Mouse (Mus musculus): ENCODE data around the gene Prkn. TPM values are rescaled to one million over a fixed set of nuclear protein-coding genes. Genes with fewer than 3 reads are reported as not detected.

Gene Prkn
- total and polyA plus RNA-seq, 3 experiments, result 0.39 to 0.50 TPM; not detected in 1

DNA sequence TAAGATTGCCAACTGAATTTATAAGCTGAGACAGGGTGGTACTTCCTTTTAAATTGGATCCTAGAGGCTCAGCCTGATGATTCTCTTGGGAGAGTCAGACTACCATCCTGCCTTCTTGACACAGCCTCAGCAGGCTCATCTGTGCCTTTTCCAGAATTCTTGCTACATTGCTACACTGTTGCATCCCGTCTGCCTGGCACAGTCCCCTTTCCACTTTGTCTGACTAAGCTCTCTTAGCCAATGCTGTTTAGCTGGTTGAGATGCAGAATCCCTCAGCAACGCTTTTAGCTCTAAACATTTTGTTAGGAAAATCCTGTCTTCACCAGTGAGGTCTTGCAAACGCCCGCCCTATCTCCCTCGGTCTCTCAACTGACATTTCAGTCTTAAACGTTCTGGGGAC lies 1115.1 kb downstream of the Prkn start:
- Histone ChIP-seq H3K4me3 (ENCODE audit: control insufficient read depth in 1 of 2, insufficient read depth in 1 of 2, low read depth in 2 of 2, low read length in 2 of 2) (no peak overlapping the region), H3K9ac (ENCODE audit: control insufficient read depth, low read depth, low read length, poor library complexity, severe bottlenecking) (no peak overlapping the region), H3K79me2 (ENCODE audit: control insufficient read depth, insufficient read depth, low read length, poor library complexity) (no peaks in the 10 kb centered on the region), H3K27ac (ENCODE audit: control insufficient read depth, low read depth, low read length) (no peak overlapping the region), H3K27me3 (ENCODE audit: control insufficient read depth in 1 of 2, insufficient read depth in 2 of 2, low read length in 2 of 2) (no peaks in the 10 kb centered on the region), H3K9me3 (replicated peaks; ENCODE audit: insufficient read depth, low read length) (no peaks in the 10 kb centered on the region), H3K36me3 (ENCODE audit: control insufficient read depth in 1 of 2, insufficient read depth in 2 of 2, low read length in 2 of 2) (no peaks in the 10 kb centered on the region), H3K4me1 (ENCODE audit: control insufficient read depth in 1 of 2, insufficient read depth in 2 of 2, low read length in 2 of 2) (no peaks in the 10 kb centered on the region)
- no peak for DNase-seq (ENCODE audit: low read depth, low spot score)
- TF ChIP-seq E2F4 (IDR thresholded peaks at IDR 0.05; ENCODE audit: borderline replicate concordance, low read depth, low read length) (no peak), MXI1 (IDR thresholded peaks at IDR 0.05; ENCODE audit: low read depth, low read length) (no peak), JUND (IDR thresholded peaks at IDR 0.05; ENCODE audit: low read depth, low read length) (no peak), ELF1 (IDR thresholded peaks at IDR 0.05; ENCODE audit: low read depth, low read length) (no peak), CHD1 (IDR thresholded peaks at IDR 0.05; ENCODE audit: low read depth, low read length) (no peak), NRF1 (IDR thresholded peaks at IDR 0.05; ENCODE audit: insufficient read depth, low read depth, low read length, poor library complexity, severe bottlenecking) (no peak), SMC3 (IDR thresholded peaks at IDR 0.05; ENCODE audit: low read depth, low read length) (no peak), TBP (IDR thresholded peaks at IDR 0.05; ENCODE audit: low read depth, low read length) (no peak), UBTF (IDR thresholded peaks at IDR 0.05; ENCODE audit: borderline replicate concordance, insufficient read depth, low read depth, low read length) (no peak), MAX (IDR thresholded peaks at IDR 0.05; ENCODE audit: low read length) (no peak), MYC (IDR thresholded peaks at IDR 0.05; ENCODE audit: low read depth, low read length) (no peak), MAZ (IDR thresholded peaks at IDR 0.05; ENCODE audit: low read depth, low read length) (no peak), NELFE (IDR thresholded peaks at IDR 0.05; ENCODE audit: low read depth, low read length) (no peak), MYB (IDR thresholded peaks at IDR 0.05; ENCODE audit: low read depth, low read length) (no peak), USF2 (IDR thresholded peaks at IDR 0.05; ENCODE audit: borderline replicate concordance in 1 of 2, insufficient read depth in 1 of 2, low read depth in 1 of 2, low read length in 2 of 2) (no peak), CHD2 (IDR thresholded peaks at IDR 0.05; ENCODE audit: low read length) (no peak), EP300 (IDR thresholded peaks at IDR 0.05; ENCODE audit: low read depth in 1 of 2, low read length in 2 of 2) (no peak), MEF2A (IDR thresholded peaks at IDR 0.05; ENCODE audit: extremely low read depth, insufficient replicate concordance, low read depth, low read length, poor library complexity, severe bottlenecking) (no peak), MAFK (IDR thresholded peaks at IDR 0.05; ENCODE audit: borderline replicate concordance, low read depth, low read length) (no peak), KAT2A (conservative IDR thresholded peaks at IDR 0.05; ENCODE audit: low read depth, low read length) (no peak)

GRCm38 (mm10) chr17:11960492-11960891 lies 1120.3 kb downstream of the Prkn start:
- TF ChIP-seq POLR2AphosphoS2 (IDR thresholded peaks at IDR 0.05; ENCODE audit: low read length) (no peak), E2F4 (IDR thresholded peaks at IDR 0.05; ENCODE audit: borderline replicate concordance, low read depth, low read length) (no peak), KAT2A (conservative IDR thresholded peaks at IDR 0.05; ENCODE audit: low read depth, low read length) (no peak), MYC (IDR thresholded peaks at IDR 0.05; ENCODE audit: low read depth, low read length) (no peak), ZC3H11A (IDR thresholded peaks at IDR 0.05; ENCODE audit: low read depth, low read length) (no peak), SIN3A (IDR thresholded peaks at IDR 0.05; ENCODE audit: low read length) (no peak), TBP (IDR thresholded peaks at IDR 0.05; ENCODE audit: low read depth, low read length) (no peak), SMC3 (IDR thresholded peaks at IDR 0.05; ENCODE audit: low read depth, low read length) (no peak), EP300 (IDR thresholded peaks at IDR 0.05; ENCODE audit: low read depth in 1 of 2, low read length in 2 of 2) (no peak), RAD21 (IDR thresholded peaks at IDR 0.05; ENCODE audit: low read depth, low read length) (no peak), MAZ (IDR thresholded peaks at IDR 0.05; ENCODE audit: low read depth, low read length) (no peak), ZMIZ1 (IDR thresholded peaks at IDR 0.05; ENCODE audit: low read depth, low read length) (no peak), ZKSCAN1 (IDR thresholded peaks at IDR 0.05; ENCODE audit: low read depth, low read length) (no peak), MXI1 (IDR thresholded peaks at IDR 0.05; ENCODE audit: low read depth, low read length) (no peak), CHD2 (IDR thresholded peaks at IDR 0.05; ENCODE audit: low read length) (no peak), JUND (IDR thresholded peaks at IDR 0.05; ENCODE audit: low read depth, low read length) (no peak), USF2 (IDR thresholded peaks at IDR 0.05; ENCODE audit: borderline replicate concordance in 1 of 2, insufficient read depth in 1 of 2, low read depth in 1 of 2, low read length in 2 of 2) (no peak)
- Histone ChIP-seq H3K79me2 (ENCODE audit: control insufficient read depth, insufficient read depth, low read length, poor library complexity) (no peaks in the 10 kb centered on the region), H3K36me3 (ENCODE audit: control insufficient read depth in 1 of 2, insufficient read depth in 2 of 2, low read length in 2 of 2) (no peaks in the 10 kb centered on the region), H3K27ac (ENCODE audit: control insufficient read depth, low read depth, low read length) (no peak overlapping the region), H3K4me3 (ENCODE audit: control insufficient read depth in 1 of 2, insufficient read depth in 1 of 2, low read depth in 2 of 2, low read length in 2 of 2) (no peak overlapping the region), H3K4me1 (ENCODE audit: control insufficient read depth in 1 of 2, insufficient read depth in 2 of 2, low read length in 2 of 2) (0 out of 4 replicates have a peak, but pooled peaks cover 0 to 2% of the 10 kb centered on the region in 2 experiments), H3K27me3 (ENCODE audit: control insufficient read depth in 1 of 2, insufficient read depth in 2 of 2, low read length in 2 of 2) (no peaks in the 10 kb centered on the region), H3K9me3 (replicated peaks; ENCODE audit: insufficient read depth, low read length) (no peaks in the 10 kb centered on the region), H3K9ac (ENCODE audit: control insufficient read depth, low read depth, low read length, poor library complexity, severe bottlenecking) (no peak overlapping the region)
- DNase-seq (ENCODE audit: low read depth, low spot score), result no peak

Data from MEL (cell line).